Mouse (Mus musculus): ENCODE data around the gene Fgd3.

The Fgd3 gene

GRCm38 (mm10) chr13:49300771-49301170 lies 19.3 kb downstream of the Fgd3 start:
- DNase-seq = no peak

GRCm38 (mm10) chr13:49298514-49299381 lies 21.4 kb downstream of the Fgd3 start:
- no peak for DNase-seq

- no peak for DNase-seq
These were observed 23.8 kb downstream of the Fgd3 start for GRCm38 (mm10) chr13:49296270-49296669.

GRCm38 (mm10) chr13:49294108-49294507 lies 26.0 kb downstream of the Fgd3 start:
- DNase-seq = no peak

- no peak for DNase-seq
These were observed 28.2 kb downstream of the Fgd3 start for GRCm38 (mm10) chr13:49291949-49292348.

- DNase-seq = peak; percentile 13
These were observed 28.7 kb downstream of the Fgd3 start for GRCm38 (mm10) chr13:49291398-49291797.

GRCm38 (mm10) chr13:49287224-49287623 lies 32.9 kb downstream of the Fgd3 start:
- no peak for DNase-seq

- DNase-seq = no peak
These were observed 33.4 kb downstream of the Fgd3 start for GRCm38 (mm10) chr13:49286750-49287149.

GRCm38 (mm10) chr13:49283686-49284085 lies 36.4 kb downstream of the Fgd3 start:
- DNase-seq = no peak

GRCm38 (mm10) chr13:49282168-49282567 lies 37.9 kb downstream of the Fgd3 start:
- no peak for DNase-seq

- DNase-seq = peak; percentile 56
These were observed 48.0 kb downstream of the Fgd3 start for GRCm38 (mm10) chr13:49271831-49272765.

- DNase-seq = no peak
These were observed 49.6 kb downstream of the Fgd3 start for GRCm38 (mm10) chr13:49270500-49270899.

- no peak for DNase-seq
These were observed 52.5 kb downstream of the Fgd3 start for GRCm38 (mm10) chr13:49267645-49268044.

GRCm38 (mm10) chr13:49260036-49260722 lies 59.9 kb downstream of the Fgd3 start:
- no peak for DNase-seq

GRCm38 (mm10) chr13:49257819-49258313 lies 62.2 kb downstream of the Fgd3 start:
- DNase-seq = no peak

- no peak for DNase-seq
These were observed 67.4 kb downstream of the Fgd3 start for GRCm38 (mm10) chr13:49252746-49253145.

- no peak for DNase-seq
These were observed 68.0 kb downstream of the Fgd3 start for GRCm38 (mm10) chr13:49252113-49252512.

GRCm38 (mm10) chr13:49250716-49251517 lies 69.2 kb downstream of the Fgd3 start:
- DNase-seq = no peak

- DNase-seq = no peak
These were observed 70.5 kb downstream of the Fgd3 start for GRCm38 (mm10) chr13:49249634-49250033.

- DNase-seq = no peak
These were observed 71.2 kb downstream of the Fgd3 start for GRCm38 (mm10) chr13:49248923-49249322.

GRCm38 (mm10) chr13:49248467-49248862 lies 71.6 kb downstream of the Fgd3 start, which contains the start of gene Susd3:
TSS of gene Susd3 (minus strand) at chr13:49248706.
- DNase-seq = no peak

Measured in lung, postnatal 10 days (tissue).